Mouse (Mus musculus): ENCODE data around the gene Ctdspl. TPM values are rescaled to one million over a fixed set of nuclear protein-coding genes. Genes with fewer than 3 reads are reported as not detected.

The Ctdspl gene
- polyA plus RNA-seq, 1 experiment, result 25.1 TPM

DNA sequence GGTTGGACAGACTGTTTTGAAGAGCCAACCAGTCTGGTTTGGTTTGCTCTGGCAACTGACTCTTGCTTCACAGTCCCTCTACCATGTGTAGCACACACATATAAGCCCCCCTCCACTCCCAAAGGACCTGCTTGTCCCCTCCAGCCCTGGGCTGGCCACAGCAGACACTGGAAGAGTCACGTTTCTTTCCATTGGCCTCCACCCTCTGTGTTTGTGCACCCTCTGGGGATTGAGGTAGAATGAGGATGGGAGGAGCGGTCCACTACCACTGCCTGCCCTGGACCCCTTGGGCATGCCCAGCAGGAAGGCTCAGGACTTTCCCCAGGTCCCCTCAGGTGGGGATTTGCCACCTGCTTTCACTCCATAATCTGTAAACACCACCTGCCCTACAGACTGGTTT lies 1.8 kb downstream of the Ctdspl start:
- TF ChIP-seq CTCF (IDR thresholded peaks at IDR 0.05; ENCODE audit: borderline replicate concordance, insufficient read depth, low read length) (no peak), POLR2A (IDR thresholded peaks at IDR 0.05; ENCODE audit: low read depth, low read length) (no peak)
- H3K27ac ChIP-seq (ENCODE audit: insufficient read depth, low read length), result no peak overlapping the region
- H3K4me1 ChIP-seq (ENCODE audit: control insufficient read depth, insufficient read depth, low read length), result 0 out of 2 replicates have a peak, but pooled peaks cover 7% of the 10 kb centered on the region
- no peak overlapping the region for H3K4me3 ChIP-seq (ENCODE audit: insufficient read depth, low read length)

- TF ChIP-seq POLR2A (IDR thresholded peaks at IDR 0.05; ENCODE audit: low read depth, low read length), result no peak
- no peak for TF ChIP-seq CTCF (IDR thresholded peaks at IDR 0.05; ENCODE audit: borderline replicate concordance, insufficient read depth, low read length)
Measured at GRCm38 (mm10) chr9:118928656-118929055, 2.4 kb downstream of the Ctdspl start.

GRCm38 (mm10) chr9:118930611-118931010 lies 4.4 kb downstream of the Ctdspl start:
- no peak for TF ChIP-seq CTCF (IDR thresholded peaks at IDR 0.05; ENCODE audit: borderline replicate concordance, insufficient read depth, low read length)
- TF ChIP-seq POLR2A (IDR thresholded peaks at IDR 0.05; ENCODE audit: low read depth, low read length), result no peak

More at GRCm38 (mm10) chr9:118928656-118929055, 2.4 kb downstream of the Ctdspl start:
- Histone ChIP-seq H3K27ac (ENCODE audit: insufficient read depth, low read length) (no peak overlapping the region), H3K4me3 (ENCODE audit: insufficient read depth, low read length) (no peak overlapping the region), H3K4me1 (ENCODE audit: control insufficient read depth, insufficient read depth, low read length) (0 out of 2 replicates have a peak, but pooled peaks cover 7% of the 10 kb centered on the region)

DNA sequence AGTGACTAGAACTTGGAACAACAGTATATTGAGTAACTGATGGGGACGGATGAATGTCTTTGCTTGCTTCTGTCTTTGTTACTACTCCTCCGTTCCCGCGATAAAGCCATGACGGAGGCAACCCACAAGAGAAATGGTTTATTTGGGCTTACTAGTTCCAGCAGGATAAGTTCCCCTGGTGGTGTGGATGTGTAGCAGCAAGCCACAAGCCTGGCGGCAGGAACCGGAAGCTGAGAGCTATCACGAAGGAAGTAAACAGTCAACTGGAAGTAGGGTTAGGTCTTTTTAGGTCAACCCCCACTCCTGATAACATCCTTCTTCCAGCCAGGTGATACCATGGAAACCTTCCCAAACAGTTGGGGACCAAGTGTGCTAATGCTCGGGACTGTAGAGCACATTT lies 7.5 kb downstream of the Ctdspl start:
- TF ChIP-seq POLR2A (IDR thresholded peaks at IDR 0.05; ENCODE audit: low read depth, low read length), result no peak
- Histone ChIP-seq H3K4me3 (ENCODE audit: insufficient read depth, low read length) (no peak overlapping the region), H3K4me1 (ENCODE audit: control insufficient read depth, insufficient read depth, low read length) (no peaks in the 10 kb centered on the region), H3K27ac (ENCODE audit: insufficient read depth, low read length) (no peak overlapping the region)

More at GRCm38 (mm10) chr9:118930611-118931010, 4.4 kb downstream of the Ctdspl start:
- 0 out of 2 replicates have a peak, but pooled peaks cover 7% of the 10 kb centered on the region for H3K4me1 ChIP-seq (ENCODE audit: control insufficient read depth, insufficient read depth, low read length)
- H3K27ac ChIP-seq (ENCODE audit: insufficient read depth, low read length), result no peak overlapping the region
- H3K4me3 ChIP-seq (ENCODE audit: insufficient read depth, low read length), result no peak overlapping the region

DNA sequence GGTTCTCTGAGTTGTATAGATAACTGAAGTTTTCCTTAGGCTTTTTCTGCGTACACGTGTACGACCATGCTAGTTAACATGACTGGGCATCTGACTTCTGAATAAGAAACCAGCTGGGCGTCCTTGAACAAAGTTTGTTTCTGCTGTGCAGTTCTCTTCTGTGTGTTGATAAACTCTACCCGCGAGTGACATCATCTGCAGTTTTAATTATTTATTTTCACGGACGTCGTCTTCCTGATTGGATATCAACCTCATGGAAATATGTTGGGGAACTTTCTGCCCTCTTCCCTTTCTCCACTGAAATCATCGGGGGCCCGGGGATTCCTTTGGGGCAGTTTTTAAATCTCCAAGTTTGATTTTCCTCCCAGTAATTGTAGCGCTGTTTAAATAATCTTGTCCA lies 8.1 kb downstream of the Ctdspl start:
- TF ChIP-seq CTCF (IDR thresholded peaks at IDR 0.05; ENCODE audit: borderline replicate concordance, insufficient read depth, low read length) (no peak), POLR2A (IDR thresholded peaks at IDR 0.05; ENCODE audit: low read depth, low read length) (no peak)
- Histone ChIP-seq H3K27ac (ENCODE audit: insufficient read depth, low read length) (no peak overlapping the region), H3K4me3 (ENCODE audit: insufficient read depth, low read length) (no peak overlapping the region), H3K4me1 (ENCODE audit: control insufficient read depth, insufficient read depth, low read length) (no peaks in the 10 kb centered on the region)

GRCm38 (mm10) chr9:118935098-118935497 lies 8.8 kb downstream of the Ctdspl start:
- H3K4me1 ChIP-seq (ENCODE audit: control insufficient read depth, insufficient read depth, low read length), result no peaks in the 10 kb centered on the region

DNA sequence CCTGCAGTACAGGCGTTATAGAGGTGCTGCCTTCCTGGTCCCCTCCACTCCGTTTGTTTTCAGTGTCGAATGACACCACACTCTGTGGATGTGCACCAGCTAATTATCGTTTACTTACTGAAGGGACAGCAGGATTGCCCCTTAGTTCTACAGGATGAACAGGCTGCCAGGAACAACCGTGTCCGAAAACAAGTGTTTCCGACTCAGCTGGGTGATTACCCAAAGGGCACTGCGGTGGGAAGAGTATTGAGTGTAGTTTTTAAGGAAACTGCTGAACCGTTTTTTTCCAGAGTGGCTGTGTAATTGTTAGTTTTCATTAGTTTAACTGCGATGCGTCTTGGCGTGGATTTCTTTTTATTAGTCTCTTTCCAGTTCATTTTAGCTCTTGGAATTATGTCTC lies 9.8 kb downstream of the Ctdspl start:
- no peak for TF ChIP-seq POLR2A (IDR thresholded peaks at IDR 0.05; ENCODE audit: low read depth, low read length)
- Histone ChIP-seq H3K4me3 (ENCODE audit: insufficient read depth, low read length) (no peak overlapping the region), H3K27ac (ENCODE audit: insufficient read depth, low read length) (no peak overlapping the region), H3K4me1 (ENCODE audit: control insufficient read depth, insufficient read depth, low read length) (no peaks in the 10 kb centered on the region)

More at GRCm38 (mm10) chr9:118935098-118935497, 8.8 kb downstream of the Ctdspl start:
- TF ChIP-seq POLR2A (IDR thresholded peaks at IDR 0.05; ENCODE audit: low read depth, low read length), result no peak
- TF ChIP-seq CTCF (IDR thresholded peaks at IDR 0.05; ENCODE audit: borderline replicate concordance, insufficient read depth, low read length), result no peak
- Histone ChIP-seq H3K27ac (ENCODE audit: insufficient read depth, low read length) (no peak overlapping the region), H3K4me3 (ENCODE audit: insufficient read depth, low read length) (no peak overlapping the region)

GRCm38 (mm10) chr9:118937515-118937914 lies 11.3 kb downstream of the Ctdspl start:
- no peak overlapping the region for H3K4me3 ChIP-seq (ENCODE audit: insufficient read depth, low read length)
- H3K27ac ChIP-seq (ENCODE audit: insufficient read depth, low read length), result no peak overlapping the region
- no peaks in the 10 kb centered on the region for H3K4me1 ChIP-seq (ENCODE audit: control insufficient read depth, insufficient read depth, low read length)
- TF ChIP-seq CTCF (IDR thresholded peaks at IDR 0.05; ENCODE audit: borderline replicate concordance, insufficient read depth, low read length) (no peak), POLR2A (IDR thresholded peaks at IDR 0.05; ENCODE audit: low read depth, low read length) (no peak)

GRCm38 (mm10) chr9:118939410-118939809 lies 13.2 kb downstream of the Ctdspl start:
- H3K4me1 ChIP-seq (ENCODE audit: control insufficient read depth, insufficient read depth, low read length), result no peaks in the 10 kb centered on the region
- no peak overlapping the region for H3K27ac ChIP-seq (ENCODE audit: insufficient read depth, low read length)
- no peak for TF ChIP-seq CTCF (IDR thresholded peaks at IDR 0.05; ENCODE audit: borderline replicate concordance, insufficient read depth, low read length)
- TF ChIP-seq POLR2A (IDR thresholded peaks at IDR 0.05; ENCODE audit: low read depth, low read length), result no peak
- no peak overlapping the region for H3K4me3 ChIP-seq (ENCODE audit: insufficient read depth, low read length)

- H3K4me3 ChIP-seq (ENCODE audit: insufficient read depth, low read length), result no peak overlapping the region
- TF ChIP-seq POLR2A (IDR thresholded peaks at IDR 0.05; ENCODE audit: low read depth, low read length) (no peak), CTCF (IDR thresholded peaks at IDR 0.05; ENCODE audit: borderline replicate concordance, insufficient read depth, low read length) (no peak)
- no peaks in the 10 kb centered on the region for H3K4me1 ChIP-seq (ENCODE audit: control insufficient read depth, insufficient read depth, low read length)
- H3K27ac ChIP-seq (ENCODE audit: insufficient read depth, low read length), result no peak overlapping the region
Measured at GRCm38 (mm10) chr9:118939831-118940230, 13.6 kb downstream of the Ctdspl start.
